Mouse (Mus musculus) kidney, adult 2 months (tissue): ENCODE measurements around the gene Ldb3.

Experiments used
- CTCF ChIP-seq: fragments of 200-500 bp; conservative IDR thresholded peaks from 2 replicates; pipeline ENCODE4 v1.5.1; 2011; ENCODE audit warnings: low read depth, mild to moderate bottlenecking, control low read depth, low read length, moderate library complexity, mixed read lengths; ENCODE audit not compliant: insufficient read depth, insufficient read length
- POLR2A ChIP-seq: fragments of 200-500 bp; IDR thresholded peaks from one replicate; pipeline ENCODE4 v1.6.1; 2011; ENCODE audit warnings: low read depth, low read length, control low read depth

- no peak for TF ChIP-seq CTCF
- no peak for TF ChIP-seq POLR2A
Observed at GRCm38 (mm10) chr14:34558947-34559346, 29.5 kb downstream of the Ldb3 start.
